Mouse (Mus musculus): ENCODE results near the gene E130311K13Rik. TPM values are rescaled to one million over a fixed set of nuclear protein-coding genes. Genes with fewer than 3 reads are reported as not detected.
A peak's percentile ranks its signal among the peaks of the same experiment; 100 is the strongest.

Gene E130311K13Rik
- polyA plus RNA-seq, 3 experiments from 2014 or later, result 9.3 to 12.4 (median 11.0) TPM

- peak; percentile 28 for ATAC-seq
These were observed 35.6 kb downstream of the E130311K13Rik start for GRCm38 (mm10) chr3:63893677-63894076.

GRCm38 (mm10) chr3:63892154-63892553 lies 37.1 kb downstream of the E130311K13Rik start:
- ATAC-seq, result no peak

GRCm38 (mm10) chr3:63881065-63881464 lies 48.2 kb downstream of the E130311K13Rik start:
- ATAC-seq, result no peak

- ATAC-seq, result no peak
These were observed 50.1 kb downstream of the E130311K13Rik start for GRCm38 (mm10) chr3:63878995-63879666.

GRCm38 (mm10) chr3:63872818-63873217 lies 56.5 kb downstream of the E130311K13Rik start:
- no peak for ATAC-seq

- ATAC-seq, result no peak
These were observed 58.0 kb downstream of the E130311K13Rik start for GRCm38 (mm10) chr3:63871249-63871648.

- no peak for ATAC-seq
These were observed 61.0 kb downstream of the E130311K13Rik start for GRCm38 (mm10) chr3:63868285-63868684.

GRCm38 (mm10) chr3:63865069-63865468 lies 64.2 kb downstream of the E130311K13Rik start:
- no peak for ATAC-seq

Other genes starting within 250 kb of the E130311K13Rik start
- gene Plch1, start 30.0 kb downstream of the E130311K13Rik start, polyA plus RNA-seq (2017; shearing (Covaris generic)), result under 1 TPM in 2 of 3 experiments, not detected in 1; 0.11 to 0.19 TPM
- gene Slc33a1, start 35.3 kb upstream of the E130311K13Rik start, polyA plus RNA-seq (2017; shearing (Covaris generic)), result 10 to 100 TPM in 2 of 3 experiments, 1 to 10 TPM in 1; 7.9 to 14.5 (median 10.4) TPM
- gene Gmps, start 46.6 kb upstream of the E130311K13Rik start, polyA plus RNA-seq (2017; shearing (Covaris generic)), result 10 to 100 TPM; 29.2 to 42.1 (median 36.8) TPM
- not detected for gene Vmn2r1, start 152.1 kb upstream of the E130311K13Rik start, polyA plus RNA-seq (2017; shearing (Covaris generic))
- gene Vmn2r2, start 212.5 kb upstream of the E130311K13Rik start, polyA plus RNA-seq (2017; shearing (Covaris generic)), result not detected

All from inflammation-experienced regulatory T-cells, adult 6 months (primary cell).